21 mouse cellular contexts compared by ENCODE assay signal in the genomic region with DNA sequence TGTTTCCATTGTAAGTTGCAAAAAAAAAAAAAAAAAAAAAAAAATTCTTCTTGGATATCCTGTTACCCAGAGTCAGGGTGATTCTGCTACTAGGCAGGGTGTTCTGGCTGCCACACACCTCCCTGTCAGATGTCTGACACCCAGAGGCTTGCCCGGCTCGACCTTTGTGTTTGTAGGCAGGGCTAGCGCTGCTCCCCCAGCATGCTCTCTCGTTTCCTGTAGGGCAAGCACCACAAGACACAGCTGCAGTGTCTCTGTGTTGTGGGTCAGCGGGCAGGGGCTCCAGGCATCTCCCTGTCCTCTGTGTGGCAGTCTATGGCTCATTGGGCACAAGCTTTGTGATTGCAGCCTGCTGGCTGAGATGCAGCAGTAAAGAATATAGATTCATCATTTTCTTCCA. TPM values are rescaled to one million over a fixed set of nuclear protein-coding genes. Genes with fewer than 3 reads are reported as not detected.
A peak's percentile ranks its signal among the peaks of the same experiment; 100 is the strongest.
DNase-seq lines count a peak whose midpoint lies in the region; ATAC-seq and TF ChIP-seq lines count a peak whose summit lies in the region.
"Had no signal": no experiment of that assay in that cellular context is flagged by ENCODE, and none has a peak within 500 bp of the region (broad histone marks: within the 10 kb centered on the region; RNA-seq: fewer than 3 reads in every experiment).

No protein-coding gene starts in this region.

- no peaks in the 10 kb centered on the region for H3K27me3 ChIP-seq in kidney, adult 2 months (replicated peaks; ENCODE audit: control insufficient read depth, insufficient read depth, low read length)
- no peaks in the 10 kb centered on the region for H3K27me3 ChIP-seq in kidney, embryonic 15.5 days
- H3K27me3 ChIP-seq: liver, embryonic 15.5 days; neural tube, embryonic 15.5 days had no signal

- no peaks in the 10 kb centered on the region for H3K9me3 ChIP-seq in kidney, embryonic 15.5 days (replicated peaks)
- H3K9me3 ChIP-seq: liver, embryonic 15.5 days; neural tube, embryonic 15.5 days had no signal

- H3K4me1 ChIP-seq in kidney, adult 2 months (ENCODE audit: control insufficient read depth, insufficient read depth, low read length): no peaks in the 10 kb centered on the region
- 0 out of 2 replicates have a peak, but pooled peaks cover 3% of the 10 kb centered on the region for H3K4me1 ChIP-seq in kidney, embryonic 15.5 days
- H3K4me1 ChIP-seq: liver, embryonic 15.5 days; neural tube, embryonic 15.5 days had no signal

- no peak overlapping the region for H3K9ac ChIP-seq in kidney, embryonic 15.5 days
- H3K9ac ChIP-seq: hindbrain, embryonic 14.5 days; liver, embryonic 15.5 days; neural tube, embryonic 15.5 days had no signal

- H3K4me2 ChIP-seq in kidney, embryonic 15.5 days: no peak overlapping the region
- H3K4me2 ChIP-seq: heart, embryonic 11.5 days; hindbrain, embryonic 14.5 days; liver, embryonic 15.5 days; neural tube, embryonic 15.5 days had no signal

- no peak overlapping the region for H3K27ac ChIP-seq in kidney, adult 2 months (ENCODE audit: insufficient read depth, low read depth, low read length)
- H3K27ac ChIP-seq in kidney, embryonic 15.5 days: 0 out of 2 replicates have a peak overlapping the region, but pooled peaks have one; percentile 39
- H3K27ac ChIP-seq: hindbrain, embryonic 14.5 days; layer of hippocampus, adult 2 months; liver, embryonic 15.5 days; neural tube, embryonic 15.5 days had no signal

- peak; percentile 71 for DNase-seq in kidney, adult 2 months
- DNase-seq in kidney, postnatal 4 days: peak; percentile 51 to 60
- DNase-seq in thymus, postnatal 4 days: peak; percentile 41
- DNase-seq in c-Kit-positive CD71-positive TER-119-positive erythroid progenitor cells, embryonic 14.5 days (ENCODE audit: low spot score): no peak
- no peak for DNase-seq in left cerebral cortex, adult 11 months (ENCODE audit: low spot score)
- DNase-seq: adrenal gland, postnatal 14 days; cerebellum, adult 11-12 months; cerebellum, postnatal 14 days; embryo, embryonic 11 days; layer of hippocampus, postnatal 36 days; midbrain, embryonic 14.5 days; right cerebral cortex, postnatal 25 days had no signal

- TF ChIP-seq POLR2A in kidney, adult 2 months (IDR thresholded peaks at IDR 0.05; ENCODE audit: low read depth, low read length): no peak

- H3K36me3 ChIP-seq in kidney, adult 2 months (ENCODE audit: control insufficient read depth, insufficient read depth, low read length): no peaks in the 10 kb centered on the region
- no peaks in the 10 kb centered on the region for H3K36me3 ChIP-seq in kidney, embryonic 15.5 days
- H3K36me3 ChIP-seq: liver, embryonic 15.5 days; neural tube, embryonic 15.5 days had no signal

- ATAC-seq in kidney, embryonic 15.5 days (replicated peaks; ENCODE audit: low FRiP score): peak; percentile 96
- ATAC-seq in erythroblast, adult 5-6 weeks (replicated peaks; ENCODE audit: low FRiP score, poor library complexity, severe bottlenecking): no peak
- ATAC-seq: forebrain, embryonic 16.5 days; lung, postnatal 0 days had no signal

- WGBS in kidney, adult 2 months: 28% methylated on average over 5 of the region's 5 CpGs
- WGBS in kidney, embryonic 15.5 days: 31% methylated on average over 5 of the region's 5 CpGs

- H3K4me3 ChIP-seq in kidney, adult 2 months (ENCODE audit: insufficient read depth, low read depth, low read length): no peak overlapping the region
- no peak overlapping the region for H3K4me3 ChIP-seq in kidney, embryonic 15.5 days (replicated peaks)
- H3K4me3 ChIP-seq: layer of hippocampus, adult 2 months; liver, embryonic 15.5 days; neural tube, embryonic 15.5 days had no signal

- TF ChIP-seq CTCF in kidney, adult 2 months (conservative IDR thresholded peaks at IDR 0.05; ENCODE audit: insufficient read depth, insufficient read length, low read depth, low read length): no peak

RNA-seq across cellular contexts. Expression of a gene that starts 14.5 kb away (rescaled TPM):
- 0.38 and 0.56 TPM in 2 replicates for polyA plus RNA-seq in kidney, adult 2 months (2012; rRNA removed)
- 1.5 and 4.5 TPM in 2 replicates for polyA plus RNA-seq in kidney, embryonic 15.5 days (2015; fragmentation: Nextera tagmentation; extraction: Ambion mirVana)
- not detected in 2 replicates for total RNA-seq in erythroblast, adult 5-6 weeks (2015; ENCODE audit: low replicate concordance)
- total RNA-seq in erythroblast, adult 5-6 weeks (2017; ENCODE audit: low replicate concordance): not detected in 2 replicates

RNA-seq across cellular contexts. Expression of a gene that starts 14.8 kb away (rescaled TPM):
- 0.81 and 0.91 TPM in 2 replicates for polyA plus RNA-seq in kidney, adult 2 months (2012; rRNA removed)
- polyA plus RNA-seq in kidney, embryonic 15.5 days (2015; fragmentation: Nextera tagmentation; extraction: Ambion mirVana): 2.5 and 3.5 TPM in 2 replicates
- not detected in 2 replicates for total RNA-seq in erythroblast, adult 5-6 weeks (2015; ENCODE audit: low replicate concordance)
- total RNA-seq in erythroblast, adult 5-6 weeks (2017; ENCODE audit: low replicate concordance): 2.7 TPM in 1 of 2 replicates, not detected in the other

RNA-seq across cellular contexts. Expression of a gene that starts 33.7 kb away (rescaled TPM):
- polyA plus RNA-seq in kidney, adult 2 months (2012; rRNA removed): 79.8 and 83.7 TPM in 2 replicates
- 207 and 229 TPM in 2 replicates for polyA plus RNA-seq in kidney, embryonic 15.5 days (2015; fragmentation: Nextera tagmentation; extraction: Ambion mirVana)
- 94.0 and 156 TPM in 2 replicates for total RNA-seq in erythroblast, adult 5-6 weeks (2015; ENCODE audit: low replicate concordance)
- total RNA-seq in erythroblast, adult 5-6 weeks (2017; ENCODE audit: low replicate concordance): 52.9 and 65.2 TPM in 2 replicates

RNA-seq across cellular contexts. Expression of a gene that starts 45.4 kb away (rescaled TPM):
- 0.22 and 0.27 TPM in 2 replicates for polyA plus RNA-seq in kidney, adult 2 months (2012; rRNA removed)
- 0.10 and 0.15 TPM in 2 replicates for polyA plus RNA-seq in kidney, embryonic 15.5 days (2015; fragmentation: Nextera tagmentation; extraction: Ambion mirVana)
- total RNA-seq in erythroblast, adult 5-6 weeks (2015; ENCODE audit: low replicate concordance): not detected in 2 replicates
- total RNA-seq in erythroblast, adult 5-6 weeks (2017; ENCODE audit: low replicate concordance): 1.7 TPM in 1 of 2 replicates, not detected in the other

RNA-seq across cellular contexts. Expression of a gene that starts 57.8 kb away (rescaled TPM):
- polyA plus RNA-seq in kidney, adult 2 months (2012; rRNA removed): 2.1 and 4.8 TPM in 2 replicates
- polyA plus RNA-seq in kidney, embryonic 15.5 days (2015; fragmentation: Nextera tagmentation; extraction: Ambion mirVana): 8.9 and 9.0 TPM in 2 replicates
- total RNA-seq in erythroblast, adult 5-6 weeks (2015; ENCODE audit: low replicate concordance): not detected in 2 replicates
- 2.1 and 3.9 TPM in 2 replicates for total RNA-seq in erythroblast, adult 5-6 weeks (2017; ENCODE audit: low replicate concordance)

Comparison
In these comparisons a context has a peak if more than half of its experiments do, and no peak if none do; other contexts are left out.
1. DNase-seq: peak in kidney, adult 2 months (single experiment), kidney, postnatal 4 days (2 of 2) and thymus, postnatal 4 days (single experiment); none in c-Kit-positive CD71-positive TER-119-positive erythroid progenitor cells, embryonic 14.5 days (single experiment) and left cerebral cortex, adult 11 months (single experiment).